Mouse (Mus musculus): ENCODE measurements at regions not wholly inside any gene's neighbourhood (a gene's known extent, or its start where the extent isn't known, plus 50 kb on each side); places are given as distances from the start of the nearest gene placed in this dataset.
A peak's percentile ranks its signal among the peaks of the same experiment; 100 is the strongest.

DNA sequence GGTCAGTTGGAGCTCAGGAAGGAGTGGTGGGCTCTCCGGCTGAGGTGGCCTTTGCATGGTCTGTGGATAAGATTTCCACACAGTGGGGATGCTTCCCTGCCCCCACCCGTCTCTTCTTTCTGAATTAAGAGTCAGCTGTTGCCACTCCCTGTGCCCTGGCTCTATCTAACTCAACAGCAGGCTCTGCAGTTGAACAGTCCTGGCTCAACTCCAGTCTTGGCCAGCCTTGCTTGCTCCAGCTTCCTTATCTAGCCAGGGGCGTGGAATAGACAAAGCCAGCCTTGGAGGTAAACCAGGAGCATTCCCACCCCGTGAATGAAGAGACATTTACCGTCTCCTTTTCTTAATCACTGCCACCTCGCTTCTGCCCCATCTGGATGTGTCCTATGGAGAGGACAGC lies 89.7 kb downstream of the Mn1 start:
- DNase-seq (ENCODE audit: low spot score), result no peak

DNA sequence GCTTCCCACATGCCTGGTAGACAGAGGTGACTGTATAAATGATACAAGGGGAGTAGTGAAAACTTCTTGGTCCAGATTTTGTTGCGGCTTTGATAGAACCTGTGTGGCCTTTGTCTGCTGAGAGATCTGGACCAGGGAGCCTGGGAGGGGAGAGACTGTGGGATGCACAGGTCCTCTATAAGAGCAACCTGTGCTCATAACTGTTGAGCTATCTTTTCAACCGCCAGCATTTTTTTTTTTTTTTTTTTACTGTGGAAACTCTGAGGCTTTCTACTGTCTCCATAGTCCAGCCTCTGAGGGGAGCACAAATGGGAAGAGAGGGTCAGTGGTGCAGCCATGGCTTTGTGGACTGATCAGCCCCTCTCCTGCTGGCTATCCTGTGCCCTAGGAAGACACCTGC lies 90.2 kb downstream of the Mn1 start:
- DNase-seq (ENCODE audit: low spot score), result no peak

DNA sequence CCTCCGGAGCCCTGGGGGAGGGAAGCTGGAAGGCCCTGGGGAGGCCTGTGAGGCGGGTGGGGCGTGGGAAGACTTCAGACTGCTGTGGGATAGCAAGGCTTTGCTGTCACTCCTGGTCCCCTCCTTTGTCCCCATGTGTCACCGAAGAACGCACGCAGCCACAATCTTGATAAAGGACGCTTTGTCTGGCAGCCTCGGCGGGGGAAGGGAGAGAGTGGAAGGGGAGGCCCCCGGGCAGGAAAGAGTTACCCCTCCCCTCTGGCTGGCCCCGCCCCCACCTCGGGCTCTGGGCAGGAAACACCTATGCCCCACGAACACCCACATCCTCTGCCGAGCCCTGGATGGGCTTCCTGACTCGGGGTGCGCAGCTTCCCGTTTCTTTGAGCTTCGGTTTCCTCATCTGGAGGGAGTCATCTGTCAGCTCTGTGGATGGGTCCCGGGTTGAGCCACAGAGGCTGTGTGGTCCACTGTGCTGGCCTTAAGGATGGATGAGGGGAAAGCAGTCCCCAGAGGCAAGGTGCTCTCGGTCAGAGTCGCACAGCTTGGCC lies 91.9 kb downstream of the Mn1 start:
- peak; percentile 59 for DNase-seq (ENCODE audit: low spot score)

- DNase-seq (ENCODE audit: low spot score), result no peak
These were observed 92.5 kb downstream of the Mn1 start for GRCm38 (mm10) chr5:111509575-111510057.

GRCm38 (mm10) chr5:111510183-111510878 lies 93.2 kb downstream of the Mn1 start:
- no peak for DNase-seq (ENCODE audit: low spot score)

- no peak for DNase-seq (ENCODE audit: low spot score)
These were observed 93.7 kb downstream of the Mn1 start for GRCm38 (mm10) chr5:111510879-111511231.

GRCm38 (mm10) chr5:111511982-111512381 lies 94.8 kb downstream of the Mn1 start:
- DNase-seq (ENCODE audit: low spot score), result no peak

DNA sequence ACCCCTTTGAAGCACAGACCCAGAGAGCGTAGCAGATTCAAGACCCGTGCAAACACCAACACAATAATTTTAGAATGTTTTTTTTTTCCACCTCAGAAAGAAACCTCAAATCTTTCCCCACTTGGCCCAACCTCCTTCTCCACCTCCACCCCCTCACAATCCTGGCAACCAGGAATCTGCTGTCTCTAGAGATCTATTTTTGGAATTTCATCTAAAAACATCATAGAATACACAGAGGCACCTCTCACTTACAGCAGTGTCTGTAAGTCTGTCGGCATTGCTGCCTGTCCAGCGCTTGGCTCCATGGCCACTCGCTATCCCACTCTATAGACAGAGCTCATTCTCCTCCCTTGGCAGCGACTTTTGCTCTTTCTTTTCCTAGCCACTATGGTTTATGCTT lies 96.8 kb downstream of the Mn1 start:
- DNase-seq (ENCODE audit: low spot score), result no peak

DNA sequence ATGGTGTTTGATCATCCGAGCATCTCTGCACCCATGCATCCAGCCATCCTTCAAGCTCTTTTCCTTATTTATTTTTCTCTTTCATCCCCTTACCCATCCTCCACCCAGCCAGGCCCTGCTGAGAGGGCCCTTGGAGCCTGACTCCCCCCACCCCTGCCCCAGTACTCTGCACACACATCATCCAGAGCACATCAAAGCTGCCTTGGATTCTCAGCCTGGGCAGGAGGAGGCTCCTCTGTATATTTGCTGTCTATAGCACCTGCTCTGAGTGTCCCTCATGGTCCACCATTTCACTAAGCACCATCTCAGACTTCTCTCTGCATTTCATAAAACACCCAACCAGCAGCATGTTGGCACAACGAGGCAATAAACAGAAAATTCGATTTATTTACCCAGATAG lies 101.9 kb downstream of the Mn1 start:
- no peak for DNase-seq (ENCODE audit: low spot score)

DNA sequence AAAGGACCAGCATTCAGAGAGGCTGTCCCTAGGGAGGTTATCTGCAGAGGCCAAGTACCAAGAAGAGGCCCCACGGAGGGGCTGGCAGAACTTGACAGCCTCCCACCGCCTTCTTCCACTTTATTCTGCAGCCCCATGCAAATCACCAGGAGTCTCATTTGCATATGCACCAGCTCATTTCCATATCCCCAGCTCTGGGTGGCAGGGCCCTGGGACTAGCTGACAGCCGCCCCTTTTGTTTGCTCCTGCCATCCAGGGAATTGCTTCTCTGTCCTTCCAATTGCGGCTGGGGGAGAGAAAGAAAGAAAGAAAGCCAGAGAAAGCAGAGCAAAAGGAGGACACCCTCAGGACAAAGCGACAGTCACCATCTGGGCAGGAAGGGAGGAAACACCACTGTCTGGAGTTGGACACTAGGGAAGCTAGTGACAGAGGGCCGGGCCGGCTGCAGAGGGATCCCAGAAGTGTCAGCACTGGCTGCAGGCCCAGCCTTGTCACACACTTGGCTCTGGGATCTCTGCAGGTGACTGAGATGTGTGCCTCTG lies 102.4 kb downstream of the Mn1 start:
- no peak for DNase-seq (ENCODE audit: low spot score)

DNA sequence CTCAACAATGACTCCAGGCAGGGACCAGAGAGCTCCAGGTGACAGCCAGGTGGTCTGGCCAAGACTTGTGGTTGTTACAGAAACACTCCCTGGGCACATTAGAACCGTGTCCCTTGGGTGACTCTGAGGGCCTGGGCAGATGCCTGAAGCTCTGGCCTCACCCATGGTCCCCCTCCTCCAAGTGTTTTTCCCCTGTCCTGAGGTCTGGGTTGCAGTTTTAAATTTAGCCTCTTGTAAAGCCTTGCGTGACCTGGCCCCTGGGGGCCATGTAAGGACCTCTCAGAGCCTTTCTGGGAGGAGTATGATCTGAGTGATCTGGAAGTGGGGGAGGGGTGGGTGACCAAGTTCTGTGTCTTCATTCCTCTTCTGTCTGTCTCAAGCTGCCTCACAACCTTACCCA lies 104.7 kb downstream of the Mn1 start:
- DNase-seq (ENCODE audit: low spot score), result no peak

GRCm38 (mm10) chr5:111522586-111522985 lies 105.4 kb downstream of the Mn1 start:
- no peak for DNase-seq (ENCODE audit: low spot score)

GRCm38 (mm10) chr5:111527741-111528140 lies 110.6 kb downstream of the Mn1 start:
- no peak for DNase-seq (ENCODE audit: low spot score)

DNA sequence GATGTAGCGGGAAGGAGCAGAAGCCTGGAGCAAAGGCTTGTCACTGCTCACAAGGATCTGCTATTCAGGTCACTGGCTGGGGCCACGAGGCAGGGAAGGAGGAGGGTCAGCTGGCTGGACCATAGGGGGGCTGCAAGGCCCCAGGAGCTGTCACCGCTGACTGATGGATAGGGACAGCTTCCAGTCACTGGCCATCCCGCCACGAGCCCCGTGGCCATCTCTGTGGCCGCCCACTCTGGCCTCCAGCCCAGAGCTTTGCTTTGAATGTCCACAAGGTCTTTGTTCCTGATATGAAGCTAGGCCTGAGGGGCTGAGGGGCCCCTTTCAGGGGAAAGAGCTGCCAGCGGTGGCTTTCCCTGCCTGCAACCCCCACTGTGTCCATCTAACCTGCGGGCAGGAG lies 111.9 kb downstream of the Mn1 start:
- DNase-seq (ENCODE audit: low spot score), result peak; percentile 76

DNA sequence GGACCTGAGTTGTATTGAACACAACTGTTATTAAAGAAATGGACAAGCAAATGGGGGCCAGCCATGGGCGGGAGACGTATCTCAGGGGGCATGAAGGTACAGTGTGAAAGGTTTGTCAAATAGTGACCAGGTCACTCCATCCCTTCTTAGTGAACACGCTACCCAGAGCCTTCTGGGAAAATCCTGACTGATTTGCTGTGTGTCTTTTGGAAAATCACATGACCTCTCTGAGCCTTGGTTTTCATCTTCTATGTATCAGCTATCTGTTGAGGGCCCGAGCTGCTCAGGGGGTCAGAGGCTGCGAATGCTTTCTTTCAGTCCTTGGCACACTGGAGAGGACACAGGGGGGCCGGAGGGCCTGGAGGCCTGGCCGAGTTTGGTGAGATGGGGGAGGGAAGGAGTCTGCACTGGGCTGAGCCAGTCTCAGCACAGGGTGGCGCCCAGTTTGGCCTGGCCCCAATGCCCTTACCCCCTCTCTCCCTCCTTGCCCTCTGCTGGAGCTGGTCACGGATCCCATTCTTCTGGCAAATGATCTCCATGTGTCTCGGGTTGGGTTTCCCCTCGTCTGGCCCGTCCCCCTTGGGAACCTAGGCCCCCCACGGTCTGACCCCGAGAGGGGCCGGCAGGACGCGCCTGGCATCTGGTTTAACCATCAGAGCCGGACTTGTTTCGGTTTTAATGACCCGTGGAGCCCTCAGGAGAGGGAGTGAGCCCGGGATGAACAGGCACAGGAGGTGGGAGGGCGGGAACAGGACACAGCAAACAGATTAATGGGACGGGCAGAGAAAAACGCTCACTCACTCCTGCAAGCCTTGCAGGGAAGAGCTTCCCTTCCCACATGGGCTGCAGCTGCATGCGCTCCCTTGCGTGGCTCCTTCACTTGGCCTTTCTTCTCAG lies 113.7 kb downstream of the Mn1 start:
- peak; percentile 48 for DNase-seq (ENCODE audit: low spot score)

- no peak for DNase-seq (ENCODE audit: low spot score)
These were observed 115.4 kb downstream of the Mn1 start for GRCm38 (mm10) chr5:111532446-111533035.

- peak; percentile 51 for DNase-seq (ENCODE audit: low spot score)
These were observed 118.8 kb downstream of the Mn1 start for GRCm38 (mm10) chr5:111535978-111536377.

- no peak for DNase-seq (ENCODE audit: low spot score)
These were observed 121.6 kb downstream of the Mn1 start for GRCm38 (mm10) chr5:111538560-111539450.

DNA sequence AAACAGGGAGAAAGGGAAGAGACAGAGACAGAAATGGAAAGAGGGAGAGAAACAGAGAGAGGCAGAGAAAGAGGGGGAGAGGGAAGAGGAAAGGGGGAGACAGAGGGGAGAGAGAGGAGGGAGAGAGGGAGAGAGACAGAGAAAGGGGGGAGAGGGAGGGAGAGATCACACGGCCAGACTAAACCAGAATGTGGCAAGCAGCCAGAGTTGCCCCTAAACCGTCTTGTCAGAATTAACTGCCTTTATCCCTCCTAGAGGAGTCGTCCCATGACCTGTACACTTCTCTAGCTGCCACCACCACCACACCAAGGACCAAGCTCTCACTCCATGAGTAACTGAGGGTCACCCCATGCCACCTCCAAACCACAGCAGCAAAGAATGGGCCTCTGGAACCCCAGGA lies 123.3 kb downstream of the Mn1 start:
- DNase-seq (ENCODE audit: low spot score), result no peak

GRCm38 (mm10) chr5:111542077-111542476 lies 124.9 kb downstream of the Mn1 start:
- DNase-seq (ENCODE audit: low spot score), result no peak

GRCm38 (mm10) chr5:111543721-111544495 lies 126.7 kb downstream of the Mn1 start:
- no peak for DNase-seq (ENCODE audit: low spot score)
